Mouse (Mus musculus): ENCODE data around the gene Exd2. TPM values are rescaled to one million over a fixed set of nuclear protein-coding genes. Genes with fewer than 3 reads are reported as not detected.
A peak's percentile ranks its signal among the peaks of the same experiment; 100 is the strongest.
"Not testable (repeated sequence)": the region's sequence is repeated elsewhere in the genome, so short reads cannot be mapped to it uniquely, and the experiment has no call there.

Gene Exd2
- polyA plus RNA-seq, 1 experiment from 2014 or later = 19.6 TPM

DNA sequence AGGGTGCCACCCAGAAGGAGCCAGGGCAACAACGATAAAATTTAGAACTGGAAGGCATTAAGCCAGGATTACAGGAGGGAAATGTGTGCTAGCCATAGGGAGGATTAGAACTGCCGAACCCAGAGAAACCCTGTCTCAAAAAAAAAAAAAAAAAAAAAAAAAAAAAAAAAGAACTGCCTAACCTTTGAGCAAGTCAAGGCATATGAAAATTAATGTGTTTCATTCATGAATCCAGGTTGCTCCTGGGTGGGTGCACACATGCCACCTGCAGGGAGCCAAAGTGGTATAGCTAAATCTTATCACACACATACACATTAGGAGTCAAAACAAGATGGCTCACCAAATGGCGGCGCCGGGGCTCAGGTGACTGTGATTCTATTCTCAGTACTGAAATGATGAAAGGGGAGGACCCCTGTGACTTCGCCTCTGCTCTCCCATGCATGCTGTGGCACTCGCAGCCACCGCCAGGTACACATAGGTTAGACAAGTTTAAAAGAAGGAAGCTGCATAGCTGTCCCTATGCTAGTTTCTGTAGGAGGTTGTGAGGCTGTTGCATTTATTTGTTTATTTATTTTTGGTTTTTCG, 18.3 kb upstream of the Exd2 start:
- no peaks in the 10 kb centered on the region for H3K36me3 ChIP-seq
- H3K9me3 ChIP-seq (replicated peaks) = no peaks in the 10 kb centered on the region
- no peak overlapping the region for H3K9ac ChIP-seq
- H3K27me3 ChIP-seq (replicated peaks) = no peaks in the 10 kb centered on the region
- no peak overlapping the region for H3K27ac ChIP-seq (ENCODE audit: poor library complexity, severe bottlenecking)
- H3K4me3 ChIP-seq = no peak overlapping the region
- H3K4me1 ChIP-seq (replicated peaks) = no peaks in the 10 kb centered on the region
- no peak for ATAC-seq (ENCODE audit: insufficient number of reproducible peaks, low FRiP score)
- 73% methylated on average over 9 of the region's 9 CpGs for WGBS
- no peak overlapping the region for H3K4me2 ChIP-seq

DNA sequence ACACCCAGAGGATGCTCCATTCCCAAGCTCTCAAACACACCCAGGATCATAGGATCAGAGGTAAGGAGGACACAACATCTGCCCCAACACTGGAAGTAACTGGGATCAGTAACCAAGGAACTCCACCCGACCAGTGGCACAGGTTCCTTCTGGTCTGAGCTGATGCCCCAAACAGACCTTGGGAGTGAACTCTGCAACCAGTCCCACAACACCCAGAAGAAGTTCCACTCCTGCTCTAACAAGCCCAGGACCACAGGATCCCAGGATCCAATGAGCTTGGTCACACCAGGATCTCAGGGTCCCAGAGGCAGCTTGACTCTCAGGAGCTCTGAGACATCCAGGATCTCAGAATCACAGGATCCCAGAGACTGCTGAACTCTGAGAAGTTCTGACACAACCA, 9.4 kb upstream of the Exd2 start:
- no peaks in the 10 kb centered on the region for H3K9me3 ChIP-seq (replicated peaks)
- H3K4me2 ChIP-seq = no peak overlapping the region
- H3K27me3 ChIP-seq (replicated peaks) = no peaks in the 10 kb centered on the region
- H3K4me3 ChIP-seq = no peak overlapping the region
- 88% methylated on average over 1 of the region's 1 CpGs for WGBS
- no peaks in the 10 kb centered on the region for H3K4me1 ChIP-seq (replicated peaks)
- no peak overlapping the region for H3K9ac ChIP-seq
- no peak for ATAC-seq (ENCODE audit: insufficient number of reproducible peaks, low FRiP score)
- no peak overlapping the region for H3K27ac ChIP-seq (ENCODE audit: poor library complexity, severe bottlenecking)
- H3K36me3 ChIP-seq = no peaks in the 10 kb centered on the region

DNA sequence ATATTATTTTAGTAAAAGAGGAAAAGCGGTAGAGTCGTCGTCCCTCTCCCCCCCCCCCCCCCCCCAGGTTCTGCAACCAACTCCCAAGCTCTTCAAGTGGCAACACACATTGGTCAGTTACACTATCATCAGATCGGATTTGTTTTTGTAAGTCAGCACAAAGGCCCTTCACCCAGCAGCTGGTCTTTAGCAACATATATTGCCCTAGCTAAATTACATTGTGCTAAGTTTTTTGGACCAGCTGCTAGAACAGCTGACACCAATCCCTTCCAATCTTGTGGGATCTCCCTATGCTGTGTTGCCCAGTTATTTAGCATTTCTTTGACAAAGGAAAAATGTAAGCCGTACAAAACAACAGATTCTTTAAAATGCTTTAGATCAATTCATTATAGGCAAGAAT, 4.9 kb upstream of the Exd2 start:
- H3K27ac ChIP-seq (ENCODE audit: poor library complexity, severe bottlenecking) = no peak overlapping the region
- no peaks in the 10 kb centered on the region for H3K4me1 ChIP-seq (replicated peaks)
- 0 out of 2 replicates have a peak, but pooled peaks cover 4% of the 10 kb centered on the region for H3K27me3 ChIP-seq (replicated peaks)
- H3K4me3 ChIP-seq = no peak overlapping the region
- H3K36me3 ChIP-seq = no peaks in the 10 kb centered on the region
- ATAC-seq (ENCODE audit: insufficient number of reproducible peaks, low FRiP score) = no peak
- H3K9me3 ChIP-seq (replicated peaks) = no peaks in the 10 kb centered on the region
- no peak overlapping the region for H3K4me2 ChIP-seq
- H3K9ac ChIP-seq = no peak overlapping the region
- WGBS = 86% methylated on average over 5 of the region's 5 CpGs

DNA sequence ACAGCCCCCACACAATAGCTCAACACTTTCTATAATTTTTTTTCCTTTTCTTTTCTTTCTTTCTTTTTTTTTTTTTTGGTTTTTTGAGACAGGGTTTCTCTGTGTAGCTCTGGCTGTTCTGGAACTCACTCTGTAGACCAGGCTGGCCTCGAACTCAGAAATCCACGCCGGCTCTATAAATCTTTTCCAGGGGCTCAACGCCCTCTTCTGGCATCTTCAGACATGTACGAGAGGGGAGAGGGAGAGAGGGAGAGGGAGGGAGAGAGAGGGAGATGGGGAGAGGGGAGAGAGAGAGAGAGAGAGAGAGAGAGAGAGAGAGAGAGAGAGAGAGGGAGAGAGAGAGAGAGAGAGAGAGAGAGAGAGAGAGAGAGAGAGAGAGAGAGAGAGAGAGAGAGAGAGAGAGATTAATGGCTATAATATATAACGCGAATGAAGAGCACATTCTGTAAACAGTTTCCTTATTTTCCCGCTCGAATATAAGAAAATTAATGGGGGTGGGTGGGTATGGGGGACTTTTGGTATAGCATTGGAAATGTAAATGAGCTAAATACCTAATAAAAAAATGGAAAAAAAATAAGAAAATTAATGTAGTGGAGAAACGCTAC, 501 bp upstream of the Exd2 start:
- not testable (repeated sequence) for H3K36me3 ChIP-seq; H3K9ac ChIP-seq; H3K9me3 ChIP-seq (replicated peaks); ATAC-seq (ENCODE audit: insufficient number of reproducible peaks, low FRiP score); H3K27me3 ChIP-seq (replicated peaks); H3K4me1 ChIP-seq (replicated peaks); H3K27ac ChIP-seq (ENCODE audit: poor library complexity, severe bottlenecking)
- WGBS = 11% methylated on average over 10 of the region's 10 CpGs
- Histone ChIP-seq H3K4me2 (peak overlapping the region; percentile 72), H3K4me3 (peak overlapping the region; percentile 82)

DNA sequence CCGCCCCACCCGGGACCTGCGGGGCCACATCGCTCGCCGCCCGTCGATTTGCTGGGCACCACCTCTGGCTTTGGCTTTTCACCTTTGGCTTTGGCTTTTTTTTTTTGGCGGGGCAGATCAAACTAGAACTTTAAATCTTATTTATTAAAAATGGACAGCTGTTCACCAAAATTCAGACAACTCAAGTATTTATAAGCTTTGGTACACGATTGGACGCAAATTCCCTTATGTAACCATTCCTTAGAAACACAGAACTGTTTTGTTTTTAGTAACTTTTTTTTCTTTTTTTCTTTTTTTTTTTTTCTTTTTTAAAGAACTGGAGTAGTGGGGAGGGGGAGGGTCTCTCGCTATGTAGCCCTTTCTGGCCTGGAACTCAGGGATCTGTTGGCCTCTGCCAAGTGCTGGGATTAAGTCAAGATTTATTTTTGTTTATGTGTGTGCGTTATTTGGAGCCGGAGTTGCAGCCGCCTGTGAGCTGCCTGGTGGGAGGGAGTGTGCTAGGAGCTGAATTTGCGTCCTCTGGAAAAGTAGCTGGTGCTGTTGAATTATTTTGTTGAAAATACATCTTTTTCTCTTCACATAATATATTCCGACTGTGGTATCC, 873 bp downstream of the Exd2 start:
- WGBS = 9% methylated on average over 17 of the region's 17 CpGs
- H3K9me3 ChIP-seq (replicated peaks) = no peaks in the 10 kb centered on the region
- H3K36me3 ChIP-seq = no peaks in the 10 kb centered on the region

DNA sequence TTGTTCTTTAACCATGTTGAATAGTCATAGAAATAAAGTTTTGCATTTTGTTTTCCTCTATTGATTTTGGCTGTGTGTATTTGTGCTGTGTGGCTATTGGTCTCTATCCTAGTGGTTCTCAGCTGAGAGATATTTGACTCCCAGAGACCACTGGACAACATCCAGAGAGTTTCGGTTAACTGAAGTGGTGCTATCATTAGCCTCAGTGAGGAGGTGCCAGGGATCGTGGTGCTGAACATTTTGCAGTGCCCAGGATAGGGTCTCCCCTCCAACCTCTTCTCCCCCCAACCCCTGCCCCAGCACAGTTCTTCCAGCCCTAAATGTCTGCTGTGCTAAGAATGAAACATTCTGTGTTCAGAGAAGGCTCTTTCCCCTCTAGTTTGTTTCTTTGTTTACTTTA, 7.3 kb downstream of the Exd2 start:
- H3K4me1 ChIP-seq (replicated peaks) = 0 out of 2 replicates have a peak, but pooled peaks cover 4% of the 10 kb centered on the region
- H3K36me3 ChIP-seq = no peaks in the 10 kb centered on the region
- WGBS = 40% methylated on average over 2 of the region's 2 CpGs
- H3K27me3 ChIP-seq (replicated peaks) = no peaks in the 10 kb centered on the region
- H3K4me2 ChIP-seq = no peak overlapping the region
- no peak overlapping the region for H3K4me3 ChIP-seq
- H3K27ac ChIP-seq (ENCODE audit: poor library complexity, severe bottlenecking) = no peak overlapping the region
- no peaks in the 10 kb centered on the region for H3K9me3 ChIP-seq (replicated peaks)
- H3K9ac ChIP-seq = no peak overlapping the region
- ATAC-seq (ENCODE audit: insufficient number of reproducible peaks, low FRiP score) = no peak

More for the DNA sequence above, 873 bp downstream of the Exd2 start:
- peak overlapping the region; percentile 82; the same call in 1 of the 2 replicates for H3K27ac ChIP-seq (ENCODE audit: poor library complexity, severe bottlenecking)
- peak overlapping the region; percentile 79 for H3K9ac ChIP-seq
- 0 out of 2 replicates have a peak, but pooled peaks cover 4% of the 10 kb centered on the region for H3K27me3 ChIP-seq (replicated peaks)
- H3K4me3 ChIP-seq = peak overlapping the region; percentile 82
- 0 out of 2 replicates have a peak, but pooled peaks cover 4% of the 10 kb centered on the region for H3K4me1 ChIP-seq (replicated peaks)
- H3K4me2 ChIP-seq = peak overlapping the region; percentile 72
- ATAC-seq (ENCODE audit: insufficient number of reproducible peaks, low FRiP score) = no peak

DNA sequence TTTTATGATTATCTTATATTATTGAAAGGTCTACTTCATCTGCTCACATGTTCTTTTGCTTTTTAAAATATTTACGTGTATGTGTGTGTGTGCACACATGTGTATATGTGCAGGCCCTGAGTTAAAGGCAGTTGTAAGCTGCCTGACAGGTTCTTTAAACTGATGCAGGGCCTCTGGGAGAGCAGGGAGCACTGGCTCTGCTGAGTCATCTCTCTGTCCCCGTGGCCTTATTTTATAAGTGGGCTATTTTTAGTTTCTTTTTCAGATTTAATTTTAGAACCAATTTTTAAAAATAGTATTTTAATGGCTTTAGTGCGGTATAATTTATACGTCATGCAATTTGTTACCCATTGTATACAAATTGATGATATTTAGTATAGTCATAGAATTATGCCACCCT, 9.0 kb downstream of the Exd2 start:
- Histone ChIP-seq H3K4me2 (no peak overlapping the region), H3K9me3 (replicated peaks) (no peaks in the 10 kb centered on the region), H3K9ac (no peak overlapping the region), H3K4me3 (no peak overlapping the region), H3K27me3 (replicated peaks) (no peaks in the 10 kb centered on the region), H3K36me3 (no peaks in the 10 kb centered on the region), H3K27ac (ENCODE audit: poor library complexity, severe bottlenecking) (no peak overlapping the region), H3K4me1 (replicated peaks) (0 out of 2 replicates have a peak, but pooled peaks cover 4% of the 10 kb centered on the region)
- WGBS = 54% methylated on average over 4 of the region's 4 CpGs
- no peak for ATAC-seq (ENCODE audit: insufficient number of reproducible peaks, low FRiP score)

DNA sequence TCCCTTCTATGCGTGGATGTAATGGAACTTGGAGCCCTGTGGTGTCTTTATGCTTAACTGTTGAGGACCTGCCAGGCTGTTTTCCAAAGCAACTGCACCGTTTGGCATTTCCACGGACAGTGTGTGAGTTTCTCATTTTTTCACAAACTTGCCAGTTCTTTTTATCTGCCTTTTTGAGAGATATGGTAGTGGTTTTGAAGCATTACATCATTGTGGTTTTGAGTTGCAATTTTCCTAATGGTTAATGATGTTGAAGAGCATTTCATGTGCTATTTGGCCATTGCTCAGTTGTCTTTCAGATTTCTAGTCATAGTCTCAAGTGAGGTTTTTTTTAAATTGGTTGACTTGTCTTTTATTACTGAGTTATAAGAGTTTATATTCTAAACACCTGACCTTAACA, 10.8 kb downstream of the Exd2 start:
- H3K27ac ChIP-seq (ENCODE audit: poor library complexity, severe bottlenecking) = no peak overlapping the region
- H3K4me1 ChIP-seq (replicated peaks) = 0 out of 2 replicates have a peak, but pooled peaks cover 4% of the 10 kb centered on the region
- no peak overlapping the region for H3K4me2 ChIP-seq
- H3K9ac ChIP-seq = no peak overlapping the region
- WGBS = 64% methylated on average over 3 of the region's 3 CpGs
- no peaks in the 10 kb centered on the region for H3K9me3 ChIP-seq (replicated peaks)
- H3K36me3 ChIP-seq = no peaks in the 10 kb centered on the region
- ATAC-seq (ENCODE audit: insufficient number of reproducible peaks, low FRiP score) = no peak
- H3K27me3 ChIP-seq (replicated peaks) = no peaks in the 10 kb centered on the region
- H3K4me3 ChIP-seq = no peak overlapping the region

DNA sequence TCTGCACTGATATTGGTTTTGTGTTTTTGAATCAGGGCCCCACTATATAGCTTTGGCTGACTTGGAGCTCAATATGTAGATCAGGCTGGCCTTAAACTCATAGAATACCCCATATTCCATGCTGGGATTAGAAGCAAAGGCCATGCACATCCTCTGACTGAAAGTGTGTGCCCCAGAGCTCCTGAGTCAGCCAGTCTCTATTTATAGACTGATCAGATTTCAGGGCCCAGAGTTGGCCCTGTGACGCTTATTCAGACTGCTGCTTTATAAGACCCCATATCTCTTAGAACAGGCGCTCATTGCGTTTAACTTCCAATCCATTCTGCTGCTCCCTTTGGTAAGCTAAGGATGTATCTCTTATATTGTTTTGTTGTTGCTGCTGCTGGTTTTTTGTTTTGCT, 17.1 kb downstream of the Exd2 start:
- 33% methylated on average over 3 of the region's 3 CpGs for WGBS
- Histone ChIP-seq H3K36me3 (peaks cover 17% of the 10 kb centered on the region), H3K4me2 (peak overlapping the region; percentile 11; the same call in 1 of the 2 replicates), H3K4me1 (replicated peaks) (peaks cover 9% of the 10 kb centered on the region), H3K27ac (ENCODE audit: poor library complexity, severe bottlenecking) (peak overlapping the region; percentile 49; the same call in 1 of the 2 replicates), H3K27me3 (replicated peaks) (no peaks in the 10 kb centered on the region), H3K9me3 (replicated peaks) (no peaks in the 10 kb centered on the region; the same call in 1 of the 2 replicates), H3K9ac (no peak overlapping the region), H3K4me3 (no peak overlapping the region)
- no peak for ATAC-seq (ENCODE audit: insufficient number of reproducible peaks, low FRiP score)

DNA sequence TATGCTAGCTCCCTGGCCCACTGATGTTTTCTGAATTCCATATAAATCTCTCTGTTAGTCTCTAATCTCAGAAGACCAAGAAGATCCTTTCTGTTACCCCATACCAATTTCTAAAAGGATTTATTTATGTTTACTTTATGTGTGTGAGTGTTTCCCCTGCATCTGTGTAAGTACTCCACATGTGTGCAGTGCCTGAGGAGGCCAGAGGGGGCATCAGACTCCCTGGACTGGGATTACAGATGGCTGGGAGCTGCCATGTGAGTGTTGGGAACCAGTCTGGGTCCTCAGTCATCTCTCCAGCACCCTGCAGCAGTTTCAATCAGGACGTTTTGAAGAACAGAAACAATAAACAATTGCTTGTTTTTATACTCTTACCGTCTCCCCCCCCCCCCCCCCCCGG, 20.5 kb downstream of the Exd2 start:
- Histone ChIP-seq H3K9me3 (replicated peaks) (no peaks in the 10 kb centered on the region; the same call in 1 of the 2 replicates), H3K36me3 (peaks cover 17% of the 10 kb centered on the region), H3K4me3 (no peak overlapping the region), H3K4me1 (replicated peaks) (peaks cover 9% of the 10 kb centered on the region), H3K4me2 (no peak overlapping the region), H3K9ac (no peak overlapping the region), H3K27ac (ENCODE audit: poor library complexity, severe bottlenecking) (no peak overlapping the region), H3K27me3 (replicated peaks) (no peaks in the 10 kb centered on the region)
- WGBS = 66% methylated on average over 3 of the region's 3 CpGs
- ATAC-seq (ENCODE audit: insufficient number of reproducible peaks, low FRiP score) = no peak

DNA sequence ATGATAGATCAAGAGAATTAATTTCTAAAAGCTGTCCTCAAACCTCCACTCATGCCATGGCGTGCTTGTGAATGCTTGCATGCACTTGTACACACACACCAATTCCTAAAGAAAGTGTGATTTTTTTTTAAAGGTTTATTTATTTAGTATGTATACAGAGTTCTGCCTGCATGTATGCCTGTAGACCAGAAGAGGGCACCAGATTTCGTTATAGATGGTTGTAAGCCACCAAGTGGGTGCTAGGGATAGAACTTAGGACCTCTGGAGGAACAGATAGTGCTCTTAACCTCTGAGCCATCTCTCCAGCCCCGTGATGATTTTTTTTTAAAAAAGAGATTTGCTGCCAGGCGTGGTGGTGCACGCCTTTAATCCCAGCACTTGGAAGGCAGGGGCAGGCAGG, 30.4 kb downstream of the Exd2 start:
- Histone ChIP-seq H3K4me1 (replicated peaks) (no peaks in the 10 kb centered on the region), H3K9me3 (replicated peaks) (peaks cover 5% of the 10 kb centered on the region), H3K9ac (no peak overlapping the region), H3K27me3 (replicated peaks) (no peaks in the 10 kb centered on the region), H3K4me3 (no peak overlapping the region), H3K4me2 (no peak overlapping the region), H3K36me3 (peaks cover 45% of the 10 kb centered on the region), H3K27ac (ENCODE audit: poor library complexity, severe bottlenecking) (no peak overlapping the region)
- 89% methylated on average over 5 of the region's 5 CpGs for WGBS
- no peak for ATAC-seq (ENCODE audit: insufficient number of reproducible peaks, low FRiP score)
